Mouse (Mus musculus) spleen, adult 18-20 months (tissue): ENCODE measurements at regions not wholly inside any gene's neighbourhood (a gene's known extent, or its start where the extent isn't known, plus 50 kb on each side); places are given as distances from the start of the nearest gene placed in this dataset.

Source experiments
- DNase-seq, 2 experiments: peaks; one replicate each; pipeline ENCODE4 v3.0.0; 2022; ENCODE audit warnings: mixed read lengths in 2 of 2

DNA sequence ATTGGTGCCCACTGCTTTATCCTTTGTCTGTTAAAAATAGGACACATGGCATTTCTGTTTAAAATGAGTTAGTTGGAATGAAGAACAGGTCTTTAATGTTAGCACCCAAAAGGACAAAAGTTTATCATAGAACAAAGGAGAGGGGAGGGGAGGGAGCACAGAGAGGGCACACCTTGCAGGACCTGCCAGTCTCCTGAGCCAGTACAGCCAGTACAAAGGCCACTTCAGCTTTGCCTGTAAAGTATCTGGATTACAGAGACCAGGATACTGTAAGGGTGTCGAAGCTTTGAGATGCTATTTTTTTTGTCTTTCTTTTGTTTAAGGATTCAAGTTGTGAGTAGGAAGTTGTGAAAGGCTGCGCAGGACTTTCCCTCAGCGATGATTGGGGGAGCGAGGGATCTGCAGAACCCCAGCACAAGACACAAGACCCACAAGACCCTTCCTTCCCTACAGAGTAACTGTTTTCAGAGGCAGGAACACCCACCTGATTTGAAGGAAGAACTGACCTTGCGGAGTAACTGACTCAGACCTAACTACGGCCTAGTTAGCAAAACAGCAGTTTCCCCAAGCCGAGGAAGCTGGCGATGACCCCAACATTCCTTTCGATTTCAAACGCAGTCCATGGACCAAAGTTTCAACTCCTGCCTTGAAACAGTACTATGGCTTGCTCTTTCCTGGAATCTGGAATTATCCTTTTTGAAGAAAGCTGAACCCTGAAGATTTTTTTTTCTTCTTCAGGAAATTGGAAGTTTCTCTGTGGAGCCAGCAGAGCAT lies 178.1 kb downstream of the Efnb2 start:
- no peak for DNase-seq

DNA sequence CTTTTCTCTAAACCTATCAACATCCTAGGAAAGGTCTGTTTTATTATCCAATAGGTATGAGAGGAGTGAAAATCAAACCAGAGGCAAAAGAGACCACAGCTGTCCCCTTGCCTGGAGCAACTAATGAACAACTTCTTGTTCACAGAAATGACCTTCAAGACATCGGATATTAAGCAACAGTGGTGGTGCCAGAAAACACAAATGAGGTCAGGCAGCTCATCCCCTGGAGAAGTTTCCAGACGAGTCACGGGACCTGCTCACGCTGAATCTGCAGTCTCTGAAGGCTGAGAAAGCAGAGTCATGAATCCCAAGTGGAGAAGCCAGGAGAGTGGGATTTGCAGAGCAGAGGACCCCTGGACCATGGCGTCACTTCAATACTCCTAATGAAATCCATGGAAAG lies 183.6 kb downstream of the Efnb2 start:
- DNase-seq: no peak

DNA sequence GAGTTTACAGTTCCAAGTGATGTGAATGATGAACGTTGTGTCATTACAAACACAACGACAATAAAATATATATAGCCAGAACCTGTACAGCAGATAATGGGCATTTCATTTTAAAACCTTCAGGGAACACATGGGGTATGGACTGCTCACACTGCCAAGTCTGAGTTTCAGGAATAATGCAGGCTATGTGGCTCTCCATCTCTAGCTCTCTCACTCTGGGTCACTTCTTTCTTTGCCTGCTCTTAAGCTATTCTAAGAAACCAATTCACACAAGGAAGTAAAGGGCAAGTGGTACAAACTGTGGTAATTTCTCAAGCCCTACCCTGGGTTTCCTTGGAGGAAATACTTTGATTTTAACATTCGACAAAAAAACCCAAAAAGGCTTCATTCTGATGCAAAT lies 192.5 kb downstream of the Efnb2 start:
- DNase-seq: no peak

DNA sequence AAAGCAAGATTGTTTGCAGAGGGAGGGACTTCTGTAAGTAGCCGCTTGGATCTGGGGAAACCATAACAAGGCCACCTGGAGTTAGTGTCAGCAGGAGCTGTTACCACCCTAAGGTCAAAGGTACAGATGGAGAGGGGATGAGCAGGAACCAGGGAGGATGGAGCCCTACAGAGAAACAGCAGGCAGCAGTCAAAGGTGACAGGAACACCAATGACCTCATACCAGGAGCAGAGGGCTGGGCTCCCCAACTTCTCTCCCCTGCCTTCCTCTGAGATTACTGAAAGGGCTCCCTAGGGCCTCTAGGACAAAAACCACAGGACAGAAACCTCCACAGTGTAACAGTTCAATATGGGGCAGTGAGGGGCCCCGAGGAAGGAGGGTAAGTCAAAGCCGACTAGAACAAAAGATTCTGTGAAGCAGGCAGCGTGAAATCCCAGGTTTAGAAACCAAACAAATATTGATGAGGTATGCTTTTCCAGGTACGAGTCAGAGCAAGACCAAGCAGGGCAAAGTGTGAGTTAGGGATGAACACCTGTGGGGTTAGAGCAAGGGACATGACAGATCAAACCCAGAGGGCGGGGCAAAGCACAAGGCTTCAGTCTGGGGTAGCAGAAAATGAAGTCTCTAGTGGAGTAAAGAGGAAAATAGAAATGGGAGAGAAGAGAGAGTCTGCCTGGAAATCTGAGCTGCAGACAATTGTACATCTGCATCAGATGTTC lies 194.4 kb downstream of the Efnb2 start:
- no peak for DNase-seq

DNA sequence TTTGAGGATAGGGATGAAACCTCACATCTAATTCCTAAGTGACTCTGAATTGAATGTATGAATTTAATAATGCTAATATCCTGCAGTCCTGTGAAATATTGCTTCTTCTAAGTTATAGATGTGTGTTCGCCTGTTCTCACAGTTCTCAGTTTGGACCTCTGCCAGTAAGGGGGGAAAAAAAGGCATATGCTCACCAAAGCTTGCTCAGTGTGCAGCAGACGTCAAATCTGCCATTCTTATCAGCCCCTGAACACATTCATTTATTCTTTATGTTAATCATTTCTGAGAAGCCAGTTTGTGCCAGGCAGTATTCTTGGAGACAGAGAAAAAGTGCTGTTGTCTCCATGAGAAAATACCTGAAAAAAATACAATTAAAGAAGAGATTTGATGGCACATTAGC lies 198.6 kb downstream of the Efnb2 start:
- no peak for DNase-seq

DNA sequence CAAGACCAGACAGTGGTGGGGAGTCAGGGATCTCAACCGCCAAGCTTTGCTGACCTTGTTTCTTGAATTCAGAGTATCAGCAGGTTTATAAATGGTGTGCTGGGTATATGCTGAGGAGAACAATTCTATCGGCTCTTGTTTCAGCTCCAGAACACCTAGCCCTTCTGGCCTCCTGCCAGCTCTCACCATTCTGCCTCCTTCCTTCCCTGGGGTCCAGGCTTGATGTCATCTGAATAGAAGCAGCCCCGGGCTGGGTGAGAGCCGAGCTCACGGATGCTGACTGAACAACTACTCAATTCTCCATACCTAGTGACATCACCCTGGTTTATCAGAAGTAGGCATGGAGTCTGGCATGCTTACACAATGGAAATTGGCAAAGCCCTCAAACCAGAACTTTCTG lies 203.5 kb downstream of the Efnb2 start:
- no peak for DNase-seq

DNA sequence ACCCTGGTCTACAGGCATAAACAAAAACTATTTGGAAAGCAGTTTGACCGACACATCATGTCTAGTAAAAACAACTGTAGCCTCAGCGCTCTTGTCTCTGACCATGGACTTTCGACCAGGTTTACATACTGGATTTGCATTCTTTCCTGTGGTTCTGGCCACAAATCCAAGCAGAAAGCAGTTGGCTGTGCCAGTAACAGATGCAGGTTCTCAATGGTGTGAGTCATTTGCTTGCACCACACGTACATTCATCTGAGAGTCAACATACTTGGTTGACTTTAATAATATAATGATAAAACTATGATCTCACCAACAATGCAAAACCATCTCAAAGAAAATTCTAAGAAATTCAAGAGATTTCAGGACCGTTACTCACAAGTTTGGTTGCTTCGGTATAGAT lies 207.1 kb downstream of the Efnb2 start:
- DNase-seq: no peak

DNA sequence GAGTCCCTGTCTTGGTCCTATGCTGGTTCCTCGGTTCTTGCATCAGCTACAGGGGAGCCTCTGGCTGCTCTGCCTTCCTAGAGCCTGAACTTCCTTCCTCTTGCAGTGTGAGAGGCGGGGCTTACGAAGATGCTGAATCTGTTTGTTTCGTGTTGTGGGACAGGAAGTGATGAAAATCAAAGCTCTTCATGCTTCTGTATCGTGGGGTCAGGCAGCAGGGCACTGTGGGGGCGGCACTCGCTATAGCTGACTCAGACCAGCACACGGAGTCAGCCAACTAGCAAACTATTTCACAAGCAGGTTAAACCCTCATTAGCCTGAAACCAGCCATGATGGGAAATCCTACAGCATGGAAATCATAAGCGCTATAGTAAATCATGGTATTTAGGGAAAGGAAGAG lies 208.8 kb downstream of the Efnb2 start:
- no peak for DNase-seq

DNA sequence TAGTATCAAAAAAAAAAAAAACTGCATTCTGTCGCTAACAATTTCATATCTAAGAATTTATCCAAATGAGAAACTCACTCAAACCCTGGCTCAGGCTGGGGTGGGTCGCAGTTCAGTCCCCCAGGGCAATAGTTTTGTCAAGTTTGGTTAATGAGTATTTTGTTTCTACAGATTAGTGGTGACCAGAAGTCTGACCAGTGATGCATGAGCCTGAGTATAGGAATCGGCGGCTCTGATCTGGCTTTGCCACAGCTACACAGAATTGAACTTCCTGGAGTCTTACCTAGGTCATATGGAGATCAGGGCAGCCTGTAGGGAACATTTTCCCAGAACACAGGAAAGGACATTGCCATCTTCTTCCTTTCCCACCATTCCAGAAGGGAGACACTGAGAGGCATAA lies 212.1 kb downstream of the Efnb2 start:
- DNase-seq: no peak

DNA sequence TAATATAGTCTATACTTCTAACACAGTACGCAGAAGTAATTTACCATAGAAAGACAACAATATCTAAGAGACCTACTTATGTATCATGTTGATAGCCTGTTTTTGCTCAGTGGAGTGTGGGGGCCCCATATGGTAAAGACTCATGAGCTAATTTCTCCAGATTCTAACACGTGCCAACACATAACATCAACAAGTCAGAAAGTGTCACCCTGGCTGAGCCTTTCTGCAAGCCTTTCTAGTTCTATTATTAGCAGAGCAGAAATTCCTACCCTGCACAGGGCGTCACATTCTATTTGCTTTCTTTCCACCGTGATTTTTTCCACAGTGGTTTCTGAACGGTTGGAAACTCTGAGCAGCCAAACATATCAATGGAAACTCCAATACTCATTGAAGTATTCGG lies 219.5 kb downstream of the Efnb2 start:
- DNase-seq: no peak

DNA sequence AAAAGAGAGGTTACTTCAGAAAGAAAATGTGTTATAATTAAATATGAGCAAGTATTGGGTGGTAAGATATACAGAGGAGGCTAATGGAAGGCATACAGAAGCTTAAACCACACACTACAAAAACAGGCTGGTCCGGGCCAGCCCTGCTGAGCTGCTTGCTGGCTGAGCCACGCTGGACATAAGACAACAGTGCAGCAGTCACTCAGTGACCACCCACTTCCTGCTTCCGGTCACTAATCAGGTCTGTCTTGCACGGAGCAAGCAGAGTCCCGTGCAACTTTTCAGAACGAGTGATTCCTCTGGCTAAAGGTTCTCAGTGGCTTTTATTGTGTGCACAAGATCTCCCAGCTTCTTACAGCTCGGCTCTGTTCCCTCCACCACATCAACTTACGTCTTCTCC lies 220.1 kb downstream of the Efnb2 start:
- DNase-seq: no peak

DNA sequence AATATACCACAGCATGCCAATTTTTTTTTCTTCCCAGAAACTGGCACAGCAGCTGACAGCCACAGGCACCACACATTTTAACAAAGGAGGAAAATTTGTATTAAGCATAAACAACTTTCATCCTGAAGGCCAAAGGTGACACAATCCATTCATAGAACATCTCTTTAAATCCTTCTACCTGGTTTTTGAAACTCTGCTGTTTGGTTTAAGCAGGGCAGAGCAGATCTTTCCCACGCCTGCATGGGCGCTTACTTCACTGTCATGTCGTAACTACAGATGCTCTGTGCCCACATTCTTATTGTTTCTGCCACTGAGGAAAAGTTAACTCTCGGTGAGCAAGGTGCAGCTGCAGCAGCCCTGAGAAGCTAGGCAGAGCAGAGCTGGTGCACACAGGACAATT lies 234.8 kb downstream of the Efnb2 start:
- no peak for DNase-seq

DNA sequence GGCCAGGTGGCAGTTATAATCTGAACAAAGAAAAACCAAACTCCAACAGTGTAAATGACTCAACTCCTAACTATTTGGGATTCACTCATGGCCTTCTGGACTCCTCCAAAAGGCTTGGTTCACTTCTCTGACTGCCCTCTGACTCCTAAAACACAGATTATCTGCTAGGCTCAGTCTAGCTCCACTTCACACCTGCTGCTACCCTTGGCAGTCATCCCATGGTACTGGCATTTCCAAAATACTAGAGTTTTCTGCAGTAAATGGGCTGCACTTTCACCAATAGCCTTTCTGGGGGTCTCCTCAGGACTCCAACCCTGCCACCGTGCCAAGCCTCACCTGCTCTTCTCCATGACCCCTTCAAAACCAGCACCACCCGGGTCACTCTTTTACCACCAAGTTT lies 237.6 kb downstream of the Efnb2 start:
- DNase-seq: no peak

DNA sequence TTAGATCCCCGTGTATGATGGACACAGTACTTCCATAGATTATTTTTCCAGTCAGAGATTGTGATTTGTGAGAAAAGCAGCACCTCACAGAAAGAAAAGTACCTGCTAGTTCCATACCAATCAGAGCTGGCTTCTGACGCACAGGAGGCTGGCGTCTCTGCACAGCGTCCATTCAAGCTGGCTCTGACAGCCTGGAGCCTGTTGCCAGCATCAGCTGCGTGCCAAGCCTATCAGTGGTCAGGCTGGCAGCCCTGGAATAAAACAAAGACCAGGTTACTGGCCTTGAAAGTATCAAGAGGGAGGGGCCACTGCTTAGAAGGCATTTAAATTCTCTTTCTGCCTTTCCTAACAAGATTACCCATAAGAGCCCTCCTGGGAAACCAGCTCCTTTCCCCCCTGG lies 239.3 kb downstream of the Efnb2 start:
- DNase-seq: no peak

DNA sequence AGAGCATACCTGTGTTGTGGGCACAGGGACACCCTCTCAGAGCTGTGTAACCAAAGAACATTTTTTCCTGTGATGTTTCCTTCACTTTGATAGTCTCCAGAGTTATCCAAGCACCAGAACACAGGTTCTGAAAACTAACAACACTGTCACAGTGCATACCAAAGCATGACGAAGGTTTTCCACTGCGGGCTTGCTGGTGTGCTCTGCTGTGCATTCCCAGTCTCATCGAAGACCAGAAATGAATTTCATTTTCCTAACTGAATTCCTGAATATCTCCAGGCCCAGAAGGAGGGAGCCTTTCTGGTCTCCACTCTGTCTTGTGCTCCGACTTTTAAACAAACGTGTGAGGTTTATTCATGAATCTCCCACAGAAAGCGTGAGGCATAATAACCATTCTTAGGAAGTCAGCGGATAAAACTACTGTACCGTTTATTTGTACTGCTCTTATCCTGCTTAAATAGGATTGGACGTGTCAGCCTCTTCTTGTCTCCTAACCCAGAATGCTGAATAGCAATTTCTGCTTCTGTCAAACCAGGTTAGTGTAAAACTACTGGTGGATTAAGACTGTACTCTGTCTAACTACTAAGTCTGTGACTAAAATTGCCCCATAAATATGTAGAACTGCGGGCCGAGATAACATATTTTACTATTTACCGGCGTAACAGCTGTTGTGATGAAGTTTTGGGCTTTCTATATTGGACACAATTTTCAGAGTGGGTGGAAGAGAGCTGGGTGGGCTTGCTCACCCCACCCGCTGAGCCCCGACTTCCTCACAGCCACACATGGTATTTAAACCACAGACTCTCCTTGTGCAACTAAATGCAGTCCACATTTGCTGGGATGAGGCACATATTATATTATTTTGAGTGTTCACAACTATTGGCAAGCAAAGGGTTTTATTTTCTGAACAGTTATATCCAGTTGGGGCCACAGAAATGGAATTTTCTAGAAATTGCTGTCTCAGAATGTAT lies 241.4 kb downstream of the Efnb2 start:
- DNase-seq: no peak

DNA sequence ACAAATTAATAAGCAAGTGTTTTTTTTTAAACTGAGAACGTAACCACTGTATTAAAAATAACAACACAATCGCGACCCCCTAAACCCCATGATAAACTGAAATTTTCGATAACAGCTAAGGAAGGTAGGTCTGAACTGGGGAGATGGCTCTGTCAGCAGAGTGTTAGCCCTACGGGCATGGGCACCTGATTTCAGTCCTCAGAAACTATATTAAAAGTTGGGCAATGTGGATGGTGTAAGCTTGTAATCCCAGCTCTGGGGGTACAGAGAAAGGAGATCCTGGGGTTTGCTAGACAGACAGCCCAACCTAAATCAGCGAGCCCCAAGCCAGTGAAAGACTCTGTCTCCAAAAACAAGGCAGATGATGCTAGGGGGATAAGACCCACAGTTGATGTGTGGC lies 242.1 kb downstream of the Efnb2 start:
- DNase-seq: no peak

DNA sequence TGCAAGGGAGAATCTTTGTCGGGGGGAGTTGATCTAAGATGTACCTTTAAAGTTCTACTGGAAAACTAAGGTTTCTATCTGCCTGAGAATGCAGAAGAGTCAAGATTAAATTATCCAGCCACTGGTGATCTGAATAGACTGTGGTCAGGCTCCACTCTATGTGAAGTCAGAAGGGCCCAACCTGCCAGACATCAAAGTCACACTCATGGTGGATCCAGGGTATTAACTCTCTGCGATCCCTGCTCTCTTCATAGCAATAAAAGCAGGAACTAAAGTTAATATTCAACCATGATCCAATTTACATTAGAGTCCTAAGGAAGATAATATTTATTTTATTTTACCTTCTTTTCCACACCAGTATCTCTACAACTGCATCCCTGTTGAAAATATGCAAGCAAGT lies 242.5 kb downstream of the Efnb2 start:
- no peak for DNase-seq

DNA sequence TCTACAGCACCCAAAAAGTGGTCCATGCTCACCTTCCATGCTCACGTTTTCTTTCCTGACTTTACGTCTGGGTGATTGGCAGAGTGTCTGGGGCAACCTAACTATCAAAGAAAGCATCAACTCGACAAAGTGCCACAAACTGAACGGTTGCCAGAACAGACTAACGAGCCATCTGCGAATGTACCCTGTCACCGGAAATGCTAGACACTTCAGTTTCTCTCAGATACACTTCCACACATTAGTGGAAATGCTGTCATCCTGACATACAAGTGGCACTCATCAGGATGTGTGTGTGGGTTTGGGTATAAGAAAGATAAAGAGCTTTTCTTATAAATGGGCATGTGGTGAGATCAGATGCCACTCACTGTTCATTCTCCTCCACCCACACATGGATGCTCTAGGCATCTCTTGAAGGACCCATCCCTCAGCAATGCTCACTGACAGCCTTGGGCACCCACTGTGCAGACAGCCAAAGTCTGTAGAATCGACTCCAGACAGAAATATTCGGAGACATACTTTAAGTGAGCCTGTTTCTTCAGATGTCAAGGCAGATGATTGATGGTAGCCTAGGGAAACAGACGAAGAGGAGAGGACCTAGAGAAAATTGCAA lies 244.8 kb downstream of the Efnb2 start:
- DNase-seq: no peak

DNA sequence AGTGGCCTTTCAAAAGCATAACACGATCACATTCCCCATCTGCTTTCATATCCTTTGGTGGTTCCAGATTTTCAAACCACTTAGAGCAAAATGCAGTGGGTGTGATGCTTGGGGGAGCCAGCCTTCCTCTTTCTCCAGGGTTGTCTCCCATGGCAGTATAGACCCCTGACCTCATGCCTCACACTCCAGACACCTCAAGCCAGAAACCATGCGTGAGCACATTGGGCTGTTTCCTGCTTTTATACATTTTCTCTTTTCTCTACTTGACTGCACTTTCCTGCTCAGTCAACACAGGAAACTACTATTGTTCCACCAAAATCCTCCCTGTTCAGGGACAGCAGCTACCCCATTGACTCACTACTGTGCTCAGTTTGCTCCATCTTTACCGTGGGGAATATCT lies 253.7 kb downstream of the Efnb2 start:
- DNase-seq: no peak

DNA sequence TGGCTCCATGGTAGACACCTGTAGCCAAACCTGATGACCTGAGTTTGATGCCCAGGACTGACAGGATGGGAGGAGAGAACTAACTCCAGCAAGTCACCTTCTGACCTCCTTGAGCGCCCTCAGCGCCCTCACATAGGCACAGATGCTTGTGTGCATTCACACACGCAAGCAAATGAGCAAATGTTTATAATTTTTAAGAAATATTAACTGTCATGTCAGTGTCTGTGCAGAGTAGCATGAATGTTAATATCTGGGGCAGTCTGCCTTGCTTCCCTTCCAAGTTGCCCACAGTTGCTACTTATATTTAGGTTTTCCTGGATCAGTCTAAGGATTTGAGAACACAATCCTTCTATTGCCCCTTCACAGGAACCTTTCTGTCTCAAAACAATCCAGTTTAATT lies 257.6 kb downstream of the Efnb2 start:
- no peak for DNase-seq

DNA sequence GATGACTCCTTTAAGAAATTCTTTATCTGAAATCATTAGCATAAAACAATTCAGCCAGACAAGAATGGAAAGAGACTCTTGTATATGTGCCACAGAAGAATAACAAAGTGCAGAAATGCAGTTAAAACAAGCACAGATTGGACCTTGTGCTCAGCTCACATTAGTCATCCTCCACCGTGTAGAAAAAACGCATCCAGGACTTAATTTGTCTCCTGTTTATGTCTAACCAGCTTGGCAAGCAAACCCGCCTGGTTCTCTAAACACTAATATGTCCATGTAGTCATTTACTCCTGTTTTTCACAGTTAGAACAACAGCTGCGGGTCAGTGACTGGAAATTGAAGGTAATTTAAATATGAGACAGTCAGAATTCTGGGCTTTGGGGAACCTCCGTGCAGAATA lies 268.7 kb downstream of the Efnb2 start:
- DNase-seq: no peak

DNA sequence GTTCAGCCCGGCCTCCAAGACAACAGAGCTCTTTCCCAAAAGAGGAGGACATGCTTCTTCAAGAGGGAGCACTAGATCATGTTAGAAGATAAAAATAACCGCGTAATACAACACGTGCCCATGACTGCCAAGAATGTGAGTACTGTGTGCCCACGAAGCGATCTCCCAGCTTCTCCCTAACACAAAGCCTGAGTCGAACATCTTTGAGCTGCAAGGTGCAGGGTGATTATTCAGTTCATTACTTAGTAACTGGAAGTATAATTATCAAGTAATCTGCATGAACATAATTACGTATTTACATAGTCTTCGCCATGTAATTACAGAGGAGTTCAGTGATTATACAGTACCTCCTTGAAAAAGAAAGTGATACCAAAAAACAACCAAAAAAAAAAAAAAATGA lies 269.7 kb downstream of the Efnb2 start:
- no peak for DNase-seq

DNA sequence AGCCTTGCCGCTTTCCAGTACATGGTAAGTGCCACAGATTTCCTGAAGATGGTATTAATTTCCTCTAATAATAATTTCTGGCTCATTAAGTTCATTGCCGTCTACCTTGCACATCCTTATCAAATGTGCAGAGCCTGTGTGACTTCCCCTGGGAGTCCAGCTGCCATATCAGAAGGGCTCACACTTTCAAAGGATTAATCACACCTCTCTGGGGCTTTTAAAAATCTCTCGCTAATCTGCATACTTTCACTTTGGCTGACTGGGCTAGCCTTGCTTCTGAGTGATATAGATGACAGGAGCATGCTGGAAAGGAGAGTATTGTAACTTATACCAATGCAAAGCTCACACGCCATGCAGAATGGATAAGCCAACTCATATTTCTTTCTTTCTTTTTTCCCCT lies 282.8 kb downstream of the Efnb2 start:
- DNase-seq: no peak
